Mouse (Mus musculus) adrenal gland, postnatal 36 days (tissue): Measurements from ENCODE around the gene Tgm3. TPM values are rescaled to one million over a fixed set of nuclear protein-coding genes. Genes with fewer than 3 reads are reported as not detected.
A peak's percentile ranks its signal among the peaks of the same experiment; 100 is the strongest.

Experiments used
- DNase-seq, 2 experiments: peaks; one replicate each; pipeline ENCODE4 v3.0.0; 2021; ENCODE audit warnings: mixed read lengths in 1 of 2
- long read RNA-seq, 2 experiments: library from polyadenylated mRNA; stranded (forward); transcript quantifications; one replicate each; pipeline ENCODE4 v2.0.0; 2021; ENCODE audit warnings: borderline sequencing depth in 2 of 2
- total RNA-seq, 2 experiments: library from RNA; stranded (reverse); gene quantifications; 2 replicates each; pipeline ENCODE4 v1.2.3; 2021

Tgm3 gene
- under 1 TPM; 0.13 to 0.63 TPM for total RNA-seq
- long read RNA-seq, experiment 1: 0 reads
- long read RNA-seq, experiment 2: 0 reads

DNA sequence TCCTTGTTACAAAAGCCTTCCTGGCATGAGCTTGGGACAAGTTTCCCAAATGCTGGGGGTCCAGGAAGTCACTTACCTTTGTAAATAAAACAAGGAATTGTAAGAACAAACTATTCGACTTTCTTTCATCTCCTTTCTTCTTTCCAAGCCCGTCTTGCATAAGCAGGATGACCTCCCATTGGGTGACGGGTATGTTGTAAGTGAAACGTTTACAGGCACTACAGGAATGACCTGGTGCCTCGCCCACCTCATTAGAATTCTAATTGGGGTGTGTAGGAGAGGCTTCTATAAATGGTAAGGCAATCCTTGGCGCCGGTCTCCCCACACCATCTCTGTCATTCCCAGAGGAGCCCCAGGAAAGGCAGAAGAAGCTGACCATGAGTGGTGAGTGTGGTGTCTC lies at the start of gene Tgm3:
Gene Tgm3, plus strand, starts transcription at position 324 of the 400 bp plus-strand sequence.
- no peak for DNase-seq

DNA sequence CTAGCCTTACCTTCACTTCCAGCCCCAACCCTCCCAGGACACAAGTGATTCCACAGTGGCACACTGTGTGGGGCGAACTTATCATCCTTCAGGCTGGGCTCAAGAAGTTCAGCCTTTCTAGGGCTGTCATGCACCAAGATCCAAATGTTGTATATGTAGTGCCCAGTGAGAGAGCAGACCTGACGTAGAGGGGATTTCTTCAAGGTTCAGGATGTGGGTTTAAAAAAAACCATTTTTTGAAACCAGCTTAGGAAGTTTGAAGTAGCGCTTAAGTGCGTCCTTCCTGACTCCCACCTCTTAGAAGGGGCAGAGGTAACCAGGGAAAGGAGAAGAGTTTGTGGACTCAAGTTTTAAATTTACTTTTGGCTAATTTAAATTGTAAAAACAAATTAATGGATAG lies 31.5 kb upstream of the Tgm3 start:
- DNase-seq: no peak

DNA sequence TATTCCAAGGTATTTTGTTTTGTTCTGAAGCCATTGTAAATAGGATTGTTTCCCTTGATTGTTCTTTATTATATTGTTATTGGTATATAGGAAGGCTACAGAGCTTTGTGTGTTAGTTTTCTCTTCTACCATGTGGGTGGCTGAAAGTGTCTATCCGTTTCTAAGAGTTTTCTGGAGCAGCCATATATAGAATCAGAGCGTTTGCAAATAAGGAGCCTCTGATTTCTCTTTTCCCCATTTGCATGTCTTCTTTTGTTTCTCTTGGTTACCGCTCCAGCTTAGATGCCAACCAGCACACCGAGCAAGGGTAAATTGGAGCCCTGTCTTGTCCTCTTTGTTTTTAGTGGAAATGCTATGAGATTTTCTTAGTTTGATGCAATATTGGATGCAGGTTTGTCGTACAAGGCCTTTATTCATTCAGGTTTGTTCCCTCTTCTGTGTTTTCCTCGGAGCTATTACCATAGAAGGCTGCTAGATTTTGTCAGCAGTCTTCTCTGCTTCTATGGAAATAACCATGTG lies 24.6 kb upstream of the Tgm3 start:
- no peak for DNase-seq

DNA sequence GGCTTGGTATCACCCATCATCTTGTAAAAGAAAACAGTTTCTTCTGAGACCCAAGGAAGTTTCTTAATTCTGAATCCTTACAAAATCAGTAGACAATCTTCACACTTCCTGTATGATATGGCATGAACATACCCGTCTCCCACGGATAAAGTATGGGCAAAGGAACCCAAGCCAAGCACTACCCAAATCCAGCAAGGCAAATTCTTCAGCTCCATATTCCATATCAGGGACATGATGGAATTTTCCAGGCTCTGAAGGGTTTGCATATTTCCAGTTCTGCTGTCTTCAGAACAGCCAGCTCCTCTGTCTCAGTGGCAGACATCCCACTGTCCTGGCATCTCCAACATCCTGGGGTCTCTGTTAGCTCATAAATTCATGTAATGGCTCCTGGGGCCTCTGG lies 22.5 kb upstream of the Tgm3 start:
- no peak for DNase-seq

DNA sequence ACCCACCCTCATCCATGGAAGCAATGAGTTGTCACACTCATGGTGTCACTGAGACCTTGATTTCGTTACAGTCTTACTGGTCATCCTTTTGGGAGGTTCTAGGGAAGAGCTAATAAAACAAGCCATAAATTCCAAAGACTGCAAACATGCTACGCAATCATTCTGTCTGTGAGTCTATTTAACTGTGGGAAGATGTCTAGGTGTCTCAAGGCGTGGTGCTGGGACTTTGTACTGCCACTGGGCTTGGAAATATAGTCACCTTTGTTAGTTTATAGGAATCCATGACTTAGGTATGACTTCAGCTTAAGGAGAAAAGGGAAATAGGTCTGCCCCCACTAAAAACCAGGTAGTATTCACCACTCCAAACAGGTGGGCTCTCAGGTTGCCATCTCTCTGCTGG lies 17.7 kb upstream of the Tgm3 start:
- no peak for DNase-seq

DNA sequence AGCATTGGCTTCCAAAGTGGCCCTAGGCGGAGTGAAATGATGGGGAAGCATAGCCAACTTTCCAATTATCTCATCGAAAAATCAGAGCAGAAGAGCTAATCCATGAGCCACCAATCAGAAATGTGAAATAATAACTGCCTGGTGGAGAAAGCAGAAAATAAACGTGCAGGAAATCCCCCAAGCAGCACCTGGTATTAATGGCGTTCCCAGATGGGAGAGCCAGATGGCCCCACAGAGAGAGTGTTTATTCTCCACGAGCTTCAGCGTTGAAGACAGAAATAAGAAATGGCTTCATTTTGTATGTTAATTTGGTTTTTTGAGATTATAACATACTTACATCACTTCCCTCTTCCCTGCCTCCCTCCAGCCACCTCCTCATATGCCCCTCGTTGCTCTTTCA lies 13.7 kb upstream of the Tgm3 start:
- DNase-seq: no peak

GRCm38 (mm10) chr2:129999296-129999695 lies 12.9 kb upstream of the Tgm3 start:
- DNase-seq: no peak

GRCm38 (mm10) chr2:130000601-130001000 lies 11.5 kb upstream of the Tgm3 start:
- DNase-seq: no peak

GRCm38 (mm10) chr2:130004046-130004445 lies 8.1 kb upstream of the Tgm3 start:
- peak in 1 of 2 experiments; percentile 45 for DNase-seq

DNA sequence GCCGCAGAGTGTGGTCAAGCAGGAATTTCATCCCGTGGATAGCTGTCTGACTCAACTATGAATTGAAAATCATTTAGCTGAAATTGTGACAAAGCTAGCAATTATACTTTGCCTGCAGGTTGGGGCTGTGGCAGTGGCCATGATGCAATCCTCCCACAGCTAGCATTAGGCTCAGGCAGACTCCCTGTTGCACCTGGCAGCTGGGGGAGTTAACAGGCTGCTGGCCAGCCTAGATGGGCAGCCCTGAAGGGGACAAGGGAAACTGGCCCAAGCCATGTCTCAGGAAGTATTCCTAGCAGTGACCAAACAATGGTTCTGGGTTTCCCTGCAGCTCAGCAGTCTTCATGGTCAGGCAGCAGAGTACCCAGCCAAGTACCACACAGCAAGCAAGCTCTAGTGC lies 2.8 kb upstream of the Tgm3 start:
- no peak for DNase-seq

GRCm38 (mm10) chr2:130013646-130014045 lies 1.5 kb downstream of the Tgm3 start:
- DNase-seq: no peak

DNA sequence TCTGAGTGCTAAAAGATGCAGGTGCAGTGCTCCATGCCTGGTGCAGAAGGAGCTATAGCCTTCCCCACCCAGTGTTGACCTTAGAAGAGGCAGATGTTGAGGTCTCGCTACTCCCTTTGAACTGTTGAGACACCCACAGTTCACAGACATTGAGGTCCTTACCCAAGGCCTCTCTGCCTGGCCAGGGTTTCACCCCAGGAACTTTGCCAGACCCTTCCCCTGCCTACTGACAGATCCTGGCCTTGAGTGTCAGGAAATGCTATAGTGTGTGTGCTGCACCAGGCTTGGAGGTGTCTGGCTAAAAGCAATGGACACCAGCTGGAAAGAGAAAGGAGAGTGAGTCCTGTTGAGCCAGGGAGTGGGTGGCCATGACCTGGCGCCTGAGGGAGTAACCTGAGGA lies 3.0 kb downstream of the Tgm3 start:
- DNase-seq: peak; percentile 69 to 82

DNA sequence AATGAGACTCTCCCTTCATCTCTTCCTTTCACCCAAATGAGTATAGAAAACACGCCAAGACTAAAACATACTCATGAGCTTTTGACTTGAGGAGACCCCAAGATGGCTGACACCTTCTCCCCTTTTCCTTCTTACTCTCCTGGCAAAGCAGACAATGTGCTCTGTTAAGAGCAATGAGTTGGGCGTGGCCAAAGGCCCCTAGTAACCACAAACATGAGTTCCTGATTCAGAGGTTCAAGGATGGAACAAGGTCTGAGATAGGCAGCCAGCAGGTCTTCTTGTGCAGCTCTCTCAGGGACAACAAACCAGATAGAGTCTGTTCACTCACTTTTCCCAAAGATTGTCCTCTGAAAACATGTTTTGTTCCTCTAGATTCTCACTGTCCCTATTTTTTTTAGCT lies 5.9 kb downstream of the Tgm3 start:
- DNase-seq: peak in 1 of 2 experiments; percentile 23

GRCm38 (mm10) chr2:130027890-130028289 lies 15.7 kb downstream of the Tgm3 start:
- peak; percentile 49 to 70 for DNase-seq

- no peak for DNase-seq
These were observed 17.7 kb downstream of the Tgm3 start for GRCm38 (mm10) chr2:130029826-130030225.

DNA sequence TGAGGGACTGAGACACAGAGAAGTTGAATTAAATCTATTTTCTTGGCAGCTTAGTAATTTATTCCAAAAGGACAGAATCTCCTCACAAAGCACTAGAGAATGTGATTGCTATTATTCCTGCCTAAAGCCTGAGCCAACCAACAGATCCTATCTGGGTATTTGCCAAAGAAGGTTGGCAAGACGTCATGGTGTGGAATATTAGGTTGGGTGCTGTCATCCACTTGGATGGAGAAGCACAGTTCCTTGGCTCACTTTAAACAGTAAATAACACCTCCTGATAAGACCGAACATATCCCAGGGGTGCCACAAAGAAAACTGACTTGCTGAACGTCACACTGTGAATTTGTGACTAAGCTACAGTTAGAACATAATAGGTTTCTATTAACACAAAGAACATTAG lies 20.5 kb downstream of the Tgm3 start:
- no peak for DNase-seq

DNA sequence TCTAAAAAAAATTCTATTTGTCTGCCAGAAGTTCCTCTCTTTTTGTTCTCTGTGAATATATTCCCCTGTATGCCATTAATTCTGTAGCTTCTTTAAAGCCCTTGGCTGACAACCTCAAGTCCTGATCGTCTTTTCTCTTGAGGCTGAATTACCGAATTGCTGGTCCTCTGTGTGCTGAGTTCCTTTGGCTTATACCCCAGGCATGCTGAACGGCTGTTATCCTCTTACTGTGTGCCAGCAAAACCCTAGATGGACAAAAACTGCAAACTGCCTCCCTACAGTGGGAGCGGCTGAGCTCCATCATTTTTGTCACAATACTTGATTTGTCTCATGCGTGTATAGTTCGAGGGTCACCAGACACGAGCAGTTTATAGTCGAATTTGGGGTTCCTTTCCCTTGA lies 24.7 kb downstream of the Tgm3 start:
- DNase-seq: no peak

DNA sequence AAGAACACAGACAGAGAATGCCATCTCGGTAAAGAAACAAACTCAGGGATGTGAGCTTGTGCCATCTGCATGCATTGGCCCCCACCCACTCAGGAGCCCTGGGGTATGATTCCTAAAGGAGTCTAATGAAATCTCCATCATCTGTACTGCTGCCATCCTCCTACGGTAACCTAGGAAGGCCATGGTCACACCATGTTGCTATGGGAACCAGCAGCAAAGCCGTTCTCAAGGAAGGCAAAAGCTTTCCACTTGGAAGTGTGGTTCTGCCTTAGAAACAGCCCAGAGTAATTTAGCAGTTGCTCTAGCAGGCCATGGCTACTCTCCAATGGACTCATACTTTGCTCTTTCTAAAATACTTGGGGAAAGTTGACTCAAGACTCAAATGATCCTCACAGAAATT lies 26.8 kb downstream of the Tgm3 start:
- DNase-seq: no peak

GRCm38 (mm10) chr2:130040190-130040886 lies 28.2 kb downstream of the Tgm3 start:
- DNase-seq: no peak

- peak; percentile 6 to 65 for DNase-seq
These were observed 31.7 kb downstream of the Tgm3 start for GRCm38 (mm10) chr2:130043835-130044234.

DNA sequence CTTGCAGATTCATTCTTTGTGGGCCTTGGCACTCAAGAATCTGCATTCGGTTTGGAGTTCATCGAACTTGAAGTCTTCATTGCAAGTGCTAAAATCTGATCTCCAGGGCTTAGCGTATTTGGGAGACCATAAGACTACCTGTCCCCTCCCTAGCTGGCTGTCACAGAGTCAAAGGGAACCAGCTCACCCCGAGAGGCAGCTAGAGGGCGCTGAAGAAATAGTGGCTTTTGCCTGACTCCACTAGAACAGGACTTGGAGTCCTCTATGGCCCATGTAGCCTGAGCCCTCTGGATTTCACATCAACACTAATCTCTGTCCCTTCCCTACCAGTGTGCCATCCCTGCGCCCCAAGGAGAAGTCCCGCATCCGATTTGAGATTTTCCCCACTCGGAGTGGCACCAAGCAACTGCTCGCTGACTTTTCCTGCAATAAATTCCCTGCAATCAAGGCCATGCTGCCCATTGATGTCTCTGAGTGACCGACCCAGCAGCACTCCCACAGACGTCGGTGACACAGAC lies 35.8 kb downstream of the Tgm3 start:
- DNase-seq: peak; percentile 30 to 37

DNA sequence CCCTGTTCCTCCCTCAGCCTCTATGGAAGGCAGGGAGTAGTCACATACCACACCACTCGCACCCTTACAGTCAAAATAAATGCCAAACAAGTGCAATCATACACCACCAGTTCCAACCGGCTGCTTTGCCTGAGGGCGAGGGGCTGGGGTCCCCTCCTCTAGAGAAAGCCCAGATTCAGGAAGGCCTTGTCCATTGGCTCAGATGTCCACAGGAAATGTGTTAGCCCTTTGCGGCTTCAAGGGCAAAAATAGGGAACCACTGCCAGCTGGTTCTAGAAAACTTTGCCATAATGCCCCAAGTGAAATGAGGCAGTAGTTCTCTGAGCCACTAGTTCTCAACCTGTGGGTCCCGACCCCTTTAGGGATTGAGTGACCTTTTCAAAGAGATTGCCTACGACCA lies 36.6 kb downstream of the Tgm3 start:
- DNase-seq: no peak

DNA sequence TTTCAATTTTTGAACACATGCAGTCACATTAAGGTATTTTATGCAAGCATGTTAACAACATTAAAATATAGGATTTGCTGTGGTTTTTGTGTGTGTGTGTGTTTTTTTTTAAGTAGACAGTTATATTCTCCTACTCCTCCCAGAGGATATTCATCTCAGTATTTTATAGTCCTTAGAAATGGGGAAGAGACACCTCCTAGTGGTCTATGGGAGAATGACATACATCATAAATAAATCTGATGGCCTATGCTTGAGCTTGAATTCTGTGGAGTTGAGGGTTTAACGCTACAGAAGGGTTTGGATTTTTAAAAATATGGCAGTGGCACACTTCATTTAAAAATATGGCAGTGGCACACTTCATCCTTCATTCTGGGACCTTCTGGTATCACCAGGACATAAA lies 46.0 kb downstream of the Tgm3 start:
- no peak for DNase-seq

GRCm38 (mm10) chr2:130068228-130068627 lies 56.1 kb downstream of the Tgm3 start:
- peak in 1 of 2 experiments; percentile 60 for DNase-seq
